Comparison of ENCODE assay signal across 10 mouse cellular contexts in genomic region chr1:72005956-72006355, GRCm38 (mm10).
"Had no signal": no experiment of that assay in that cellular context is flagged by ENCODE, and none has a peak within 500 bp of the region (broad histone marks: within the 10 kb centered on the region; RNA-seq: fewer than 3 reads in every experiment).

No protein-coding gene starts in this region.

- H3K9ac ChIP-seq: limb, embryonic 13.5 days; liver, embryonic 14.5 days; neural tube, embryonic 12.5 days had no signal

- DNase-seq: kidney, postnatal 14 days; left cerebral cortex, postnatal 4 days; lung, adult 18-20 months; thymus, postnatal 4 days had no signal

- H3K4me1 ChIP-seq: neural tube, embryonic 12.5 days had no signal

- H3K4me3 ChIP-seq: limb, embryonic 13.5 days; neural tube, embryonic 12.5 days had no signal

- H3K4me2 ChIP-seq: limb, embryonic 13.5 days; neural tube, embryonic 12.5 days had no signal

- H3K27ac ChIP-seq: limb, embryonic 13.5 days; liver, embryonic 14.5 days; macrophage; neural tube, embryonic 12.5 days; stomach, postnatal 0 days had no signal

- H3K36me3 ChIP-seq: limb, embryonic 13.5 days; neural tube, embryonic 12.5 days had no signal

- H3K9me3 ChIP-seq: limb, embryonic 13.5 days; neural tube, embryonic 12.5 days had no signal

- ATAC-seq: lung, postnatal 0 days had no signal

- H3K27me3 ChIP-seq: limb, embryonic 13.5 days; neural tube, embryonic 12.5 days had no signal
